Mouse (Mus musculus): ENCODE results near the gene Cox5a.

The Cox5a gene

DNA sequence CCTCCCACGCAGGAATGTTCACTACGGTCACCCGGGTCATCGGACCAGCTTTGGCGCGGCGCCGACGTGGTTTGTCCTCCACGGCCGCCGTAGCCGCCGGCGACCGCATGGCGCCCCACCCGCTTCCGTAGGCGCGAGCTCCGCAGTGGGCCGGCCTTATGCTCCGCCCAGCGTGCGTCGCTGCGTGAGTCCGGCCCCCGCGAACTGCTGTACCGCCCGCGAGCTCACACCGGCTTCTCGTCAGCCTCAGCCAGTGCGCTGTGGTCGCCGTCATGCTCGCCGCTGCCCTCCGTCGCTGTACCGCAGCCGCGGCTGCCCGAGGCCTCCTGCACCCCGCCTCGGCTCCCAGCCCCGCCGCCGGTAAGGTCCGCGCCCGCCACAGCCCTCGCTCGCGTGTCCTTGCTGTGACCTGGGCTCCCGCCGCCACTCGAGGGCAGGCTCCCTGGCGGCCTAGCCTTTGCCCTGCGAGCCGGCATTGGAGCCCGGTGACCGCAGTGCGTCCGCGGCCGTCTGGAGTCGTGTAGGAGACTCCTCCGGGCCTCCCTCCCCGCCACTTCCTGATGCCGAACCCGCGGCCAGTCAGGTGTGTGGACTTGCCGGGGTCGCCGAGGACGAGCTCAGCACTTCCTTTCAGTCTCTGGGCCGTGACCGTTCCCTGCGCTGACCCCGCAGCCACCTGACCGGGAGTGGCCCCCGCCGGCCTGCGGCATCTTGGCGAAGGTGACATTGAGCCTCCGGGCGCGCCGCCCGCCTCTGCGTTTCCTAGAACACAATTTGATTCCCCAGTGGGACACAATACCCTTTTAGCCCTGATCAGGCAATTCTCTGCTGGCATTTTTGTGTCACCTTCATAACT is at the start of gene Cox5a:
Gene Cox5a (plus strand): TSS at position 219 of the 856 bp plus-strand sequence.
- DNase-seq (ENCODE audit: low spot score in 2 of 2) = peak; percentile 90 to 94

DNA sequence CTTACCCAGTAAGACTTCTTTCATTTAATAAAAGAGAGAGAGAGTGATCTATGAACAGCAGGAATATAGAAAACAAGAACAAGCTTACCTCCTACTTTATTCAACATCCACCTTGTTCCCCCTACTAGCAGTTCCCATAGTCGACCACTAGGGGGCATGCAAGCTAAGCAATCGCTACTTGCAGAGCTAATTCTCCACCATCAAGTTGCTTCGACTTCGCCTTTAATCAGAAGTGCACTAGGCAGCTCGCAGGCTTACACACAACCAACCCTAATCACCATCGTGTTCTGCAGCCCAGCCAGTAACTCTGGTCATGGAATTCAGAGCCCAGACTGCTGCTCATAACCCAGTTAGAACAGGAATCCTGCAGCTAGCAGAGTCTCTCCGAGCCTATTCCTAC is 35.3 kb upstream of the Cox5a start:
- peak; percentile 70 to 87 for DNase-seq (ENCODE audit: low spot score in 2 of 2)

DNA sequence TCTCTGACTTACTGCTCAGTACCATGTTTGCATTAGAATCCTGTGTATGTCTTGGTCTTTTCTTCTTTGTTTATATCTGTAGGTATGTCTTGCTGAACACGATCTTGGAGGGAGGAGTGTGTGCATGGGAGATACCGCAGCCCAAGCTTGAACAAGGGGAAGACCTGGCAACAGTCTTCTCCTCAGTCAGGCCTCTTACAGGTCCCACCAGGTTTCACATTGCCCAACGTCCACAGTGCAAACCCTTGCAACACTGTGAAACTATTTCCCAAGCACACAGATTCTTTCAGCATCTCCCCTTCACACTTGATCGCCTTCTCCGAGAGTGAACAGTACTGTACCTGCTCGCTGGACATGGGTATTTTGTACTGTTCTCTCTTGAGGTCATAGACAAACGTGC is 33.3 kb upstream of the Cox5a start:
- no peak for DNase-seq (ENCODE audit: low spot score in 2 of 2)

DNA sequence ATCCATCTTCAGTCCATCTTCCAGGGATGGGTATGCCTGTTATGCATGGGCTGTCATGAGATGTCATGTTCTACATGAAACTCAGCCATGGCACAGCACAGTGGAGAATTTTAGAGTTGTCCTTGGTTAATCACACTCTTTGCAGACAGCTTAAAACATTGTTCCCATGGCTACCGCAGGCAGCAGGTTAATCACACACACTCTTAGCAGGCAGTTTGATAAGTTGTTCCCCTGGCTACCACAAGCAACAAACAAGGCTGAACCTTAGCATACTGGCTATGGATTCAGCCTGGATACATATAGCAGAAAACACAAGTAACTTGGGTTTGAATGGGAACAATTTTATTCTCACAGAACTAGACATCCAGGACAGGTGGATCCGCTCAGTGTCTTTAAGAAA is 27.5 kb upstream of the Cox5a start:
- DNase-seq (ENCODE audit: low spot score in 2 of 2) = no peak

DNA sequence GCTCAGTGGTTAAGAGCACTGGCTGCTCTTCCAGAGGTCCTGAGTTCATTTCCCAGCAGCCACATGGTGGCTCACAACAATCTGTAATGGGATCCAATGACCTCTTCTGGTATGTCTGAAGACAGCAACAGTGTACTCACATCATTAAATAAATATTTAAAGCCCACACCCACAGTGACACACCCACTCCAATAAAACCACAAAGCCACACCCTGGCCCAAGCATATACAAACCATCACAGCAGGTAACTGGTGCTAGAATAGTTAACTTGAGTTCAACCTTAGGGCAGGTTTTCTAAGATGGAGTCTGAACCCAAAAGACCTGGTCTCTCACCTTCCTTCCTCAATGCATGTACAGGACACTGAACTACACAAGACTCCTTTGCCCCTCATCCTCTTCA is 26.1 kb upstream of the Cox5a start:
- no peak for DNase-seq (ENCODE audit: low spot score in 2 of 2)

DNA sequence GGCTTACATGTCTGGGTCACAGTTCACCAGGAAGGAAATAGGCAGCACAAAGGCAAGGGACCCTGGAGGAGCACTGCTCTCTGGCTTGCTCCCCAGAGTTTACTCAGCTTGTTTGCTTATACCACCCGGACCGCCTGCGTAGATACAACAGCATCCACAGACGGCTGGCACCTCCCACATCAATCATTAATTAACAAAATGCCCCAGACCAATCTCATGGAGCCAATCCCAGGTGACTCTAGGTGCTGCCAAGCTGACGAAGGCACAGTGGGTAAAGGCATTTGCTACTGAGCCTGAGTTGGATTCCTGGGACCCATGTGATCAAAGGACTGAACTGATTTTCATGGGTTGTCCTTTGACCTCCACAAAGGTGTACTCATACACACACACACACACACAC is 23.8 kb upstream of the Cox5a start:
- no peak for DNase-seq (ENCODE audit: low spot score in 2 of 2)

DNA sequence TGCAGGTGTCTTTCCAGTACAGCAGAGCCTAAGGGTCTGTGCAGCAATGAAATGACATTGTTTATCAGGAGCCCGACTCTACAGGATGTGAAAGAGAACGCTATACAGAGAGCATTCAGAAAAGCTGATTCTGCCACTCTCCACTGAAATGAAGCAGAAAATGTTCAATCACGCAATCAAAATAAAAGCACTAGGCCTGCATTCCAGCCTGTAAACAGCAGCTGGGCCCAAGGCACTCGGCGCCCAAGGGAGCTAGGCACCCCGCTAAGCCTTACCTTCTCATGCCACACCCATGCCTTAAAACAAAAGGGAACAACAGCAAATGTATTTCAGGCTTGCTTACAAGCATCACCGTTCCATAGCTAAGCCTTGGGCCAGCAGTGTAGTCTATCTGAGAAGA is 22.5 kb upstream of the Cox5a start:
- DNase-seq (ENCODE audit: low spot score in 2 of 2) = no peak

DNA sequence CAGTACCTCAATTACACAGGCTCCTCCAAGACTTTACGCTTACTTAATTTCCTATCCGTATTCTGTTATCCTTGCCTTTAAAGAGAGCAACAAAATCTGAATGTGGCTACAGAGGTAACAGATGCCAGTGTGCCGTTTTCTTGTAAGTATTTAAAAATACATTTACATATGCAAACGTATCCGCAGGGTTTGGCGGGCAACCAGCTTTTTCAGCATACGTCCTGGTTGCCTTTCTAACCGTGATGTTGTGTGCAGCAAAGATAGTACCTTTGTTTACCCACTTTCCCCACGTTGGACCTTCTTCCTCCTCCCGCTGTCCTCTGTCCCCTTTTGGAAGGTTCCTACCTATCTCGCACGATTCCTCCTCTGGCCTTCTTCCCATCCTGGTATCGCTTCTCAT is 19.6 kb upstream of the Cox5a start:
- DNase-seq (ENCODE audit: low spot score in 2 of 2) = no peak

DNA sequence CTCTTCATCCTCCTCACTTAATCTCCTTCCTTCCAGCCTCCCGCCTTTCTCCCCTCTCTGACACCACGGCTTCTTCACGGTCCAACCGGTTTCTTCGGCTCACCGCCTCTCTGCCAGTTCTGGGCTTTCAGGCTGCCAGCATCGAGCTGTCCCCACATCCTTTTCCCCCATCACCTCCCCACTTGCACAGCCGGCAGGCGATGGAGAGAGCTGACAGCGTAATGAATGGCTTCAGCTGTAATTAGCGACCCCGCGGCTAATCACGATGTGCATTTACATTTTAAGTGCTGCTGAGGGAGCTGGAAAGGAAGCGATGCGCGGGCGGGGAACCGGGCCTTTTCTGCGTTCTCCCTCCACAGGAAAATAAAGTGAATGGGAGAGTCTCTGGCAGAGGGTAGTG is 19.2 kb upstream of the Cox5a start:
- DNase-seq (ENCODE audit: low spot score in 2 of 2) = no peak

DNA sequence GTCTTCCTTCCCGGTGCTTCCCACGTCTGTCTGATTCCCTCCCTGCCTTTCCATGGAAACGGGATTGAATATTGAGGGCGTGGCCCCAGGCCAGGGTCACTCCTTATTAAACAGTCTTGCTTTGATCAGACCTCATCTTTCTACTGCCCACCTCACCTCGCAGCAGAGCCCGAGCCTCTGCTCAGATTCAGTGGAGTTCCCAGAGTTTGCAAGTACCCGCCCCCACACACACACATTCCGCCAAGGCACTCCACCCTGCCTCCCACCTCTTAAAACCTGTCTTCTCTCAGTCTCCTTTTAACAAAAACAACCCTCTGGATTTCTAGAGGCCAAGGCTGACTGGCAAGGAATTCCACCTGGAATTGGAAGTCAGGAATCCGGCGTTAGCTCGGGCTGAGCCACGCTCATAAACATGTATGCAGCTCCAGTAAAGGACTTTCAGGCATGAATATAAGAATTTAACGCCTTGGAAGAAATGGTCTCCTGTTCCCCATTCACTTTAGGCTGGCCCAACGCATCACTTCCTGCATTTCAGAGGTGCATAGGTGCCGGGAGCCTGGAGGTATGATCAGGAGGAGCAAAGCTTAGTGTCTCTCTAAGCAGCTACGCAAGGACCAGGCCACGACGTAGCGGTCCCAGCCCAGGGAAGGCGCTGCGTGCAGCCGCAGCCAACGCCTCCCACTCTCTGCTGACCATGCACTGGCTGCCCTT is 18.0 kb upstream of the Cox5a start:
- no peak for DNase-seq (ENCODE audit: low spot score in 2 of 2)

DNA sequence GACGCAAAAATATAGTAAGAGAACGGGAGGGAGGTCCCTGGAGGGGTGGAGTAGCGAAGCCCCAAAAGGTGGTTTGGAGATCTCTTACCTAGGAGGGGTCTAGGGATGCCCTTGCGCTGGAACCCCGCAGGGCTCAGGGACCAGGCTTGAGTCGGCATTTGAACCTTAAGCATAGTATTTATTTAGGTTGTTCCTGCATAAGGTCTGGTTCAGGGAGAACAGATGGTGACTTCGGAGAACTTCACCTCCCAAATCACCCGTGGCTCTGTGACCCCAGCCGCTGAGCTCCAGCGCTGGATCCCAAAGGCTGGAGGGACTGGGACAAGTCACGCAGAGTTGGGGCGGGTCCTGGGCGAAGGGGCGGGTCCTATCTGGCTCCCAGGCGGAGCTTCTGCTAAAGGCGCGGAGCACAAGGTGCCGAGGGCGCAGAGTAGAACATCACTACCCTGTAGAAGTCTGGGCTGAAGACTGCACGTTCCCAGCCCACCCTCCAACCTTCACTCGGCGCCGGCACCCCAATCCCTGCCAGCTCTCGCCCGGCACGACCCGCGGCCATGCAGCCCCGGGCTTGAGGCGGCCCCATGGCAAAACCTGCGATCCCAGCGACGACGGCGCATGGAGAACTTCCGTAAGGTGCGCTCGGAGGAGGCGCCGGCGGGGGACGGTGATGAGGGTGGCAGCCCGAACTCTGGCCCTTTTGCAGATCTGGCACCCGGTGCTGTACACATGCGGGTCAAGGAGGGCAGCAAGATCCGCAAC is 17.3 kb upstream of the Cox5a start, which contains the start of gene Rpp25:
Gene Rpp25 (plus strand): TSS at position 405 of the 759 bp plus-strand sequence.
- peak in 1 of 2 experiments; percentile 36 for DNase-seq (ENCODE audit: low spot score in 2 of 2)

DNA sequence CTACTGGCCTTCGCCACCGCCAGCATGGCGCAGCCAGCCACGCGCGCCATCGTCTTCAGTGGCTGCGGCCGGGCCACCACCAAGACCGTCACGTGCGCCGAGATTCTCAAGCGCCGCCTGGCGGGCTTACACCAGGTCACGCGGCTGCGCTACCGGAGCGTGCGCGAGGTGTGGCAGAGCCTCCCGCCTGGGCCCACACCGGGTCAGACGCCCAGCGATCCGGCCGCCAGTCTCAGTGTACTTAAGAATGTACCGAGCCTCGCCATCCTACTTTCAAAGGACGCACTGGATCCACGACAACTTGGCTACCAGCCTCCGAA is 16.7 kb upstream of the Cox5a start:
- peak; percentile 39 to 70 for DNase-seq (ENCODE audit: low spot score in 2 of 2)

DNA sequence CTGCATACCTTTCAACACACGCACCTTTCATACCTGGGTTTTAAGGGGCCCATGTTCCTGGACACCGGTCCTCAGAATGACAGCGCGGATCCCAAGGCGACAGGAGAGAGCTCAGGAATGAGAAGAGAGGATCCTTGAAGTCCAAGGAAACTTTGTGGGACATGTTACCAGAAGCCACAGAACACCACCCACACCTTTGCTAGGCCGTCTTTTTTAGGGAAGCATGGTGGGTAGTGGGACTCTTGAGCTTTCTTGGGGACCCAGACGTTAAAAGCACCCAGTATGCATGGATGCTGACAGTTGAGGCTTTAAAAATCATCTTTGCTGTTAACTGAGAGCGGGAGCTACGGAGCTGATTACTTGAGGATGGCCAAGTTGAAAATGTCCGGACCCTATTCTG is 16.2 kb upstream of the Cox5a start:
- no peak for DNase-seq (ENCODE audit: low spot score in 2 of 2)

DNA sequence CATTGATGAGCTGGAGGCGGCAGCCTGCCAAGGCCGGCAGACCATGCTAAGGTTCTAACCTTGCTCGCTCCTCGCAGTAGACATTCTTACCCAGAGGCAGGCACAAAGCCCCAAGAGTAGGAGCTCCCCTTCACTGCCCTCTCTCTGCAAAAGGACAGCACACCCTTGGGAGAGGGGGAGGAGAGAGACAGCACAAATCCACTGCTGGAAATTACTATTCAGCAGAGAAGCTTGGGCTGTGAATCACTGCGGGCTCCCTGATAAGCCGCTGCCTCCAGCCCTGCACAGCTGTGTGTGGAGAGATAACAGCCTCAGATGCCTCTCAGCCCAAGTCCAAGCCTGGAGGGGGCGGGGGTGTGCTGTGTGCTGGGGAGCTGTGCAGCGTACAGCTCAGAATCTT is 15.4 kb upstream of the Cox5a start:
- peak in 1 of 2 experiments; percentile 74 for DNase-seq (ENCODE audit: low spot score in 2 of 2)

DNA sequence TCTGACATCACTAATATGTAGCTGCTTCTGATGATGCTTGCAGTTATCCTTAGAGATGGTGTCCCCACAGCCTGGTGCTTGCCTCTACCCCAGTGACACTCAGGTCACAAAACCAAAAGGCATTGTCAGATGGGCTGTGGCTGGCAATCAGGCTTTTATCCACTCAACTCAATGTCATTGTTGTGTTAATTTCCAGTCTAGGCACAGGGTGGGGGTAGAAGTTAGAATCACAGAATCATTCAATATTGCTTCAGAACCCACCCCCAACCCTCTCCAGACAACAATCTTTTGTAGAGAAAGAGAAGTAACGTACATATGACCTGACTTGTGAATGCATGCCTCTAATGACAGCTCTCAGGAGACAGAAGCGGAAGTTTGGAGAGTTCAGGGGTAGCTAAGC is 10.5 kb upstream of the Cox5a start:
- DNase-seq (ENCODE audit: low spot score in 2 of 2) = no peak

DNA sequence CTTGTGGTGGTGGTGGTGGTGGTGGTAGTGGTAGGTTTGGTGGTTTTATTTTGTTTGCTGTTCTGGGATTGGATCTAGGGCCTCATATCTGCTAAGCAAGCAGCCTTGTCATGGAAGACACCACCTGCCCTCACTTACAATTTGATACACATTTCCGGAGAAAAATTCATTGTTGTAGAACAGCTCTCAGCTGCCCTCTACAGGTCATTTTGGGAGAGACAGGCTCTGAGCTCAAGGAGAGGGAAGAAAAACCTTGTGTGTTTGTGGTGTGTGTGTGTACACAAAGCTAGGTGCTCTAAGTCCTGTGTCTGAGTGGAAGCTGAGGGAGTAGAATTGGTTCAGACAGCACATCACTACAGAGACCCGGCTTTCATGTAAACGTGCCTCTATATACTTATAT is 4.0 kb upstream of the Cox5a start:
- peak in 1 of 2 experiments; percentile 78 for DNase-seq (ENCODE audit: low spot score in 2 of 2)

DNA sequence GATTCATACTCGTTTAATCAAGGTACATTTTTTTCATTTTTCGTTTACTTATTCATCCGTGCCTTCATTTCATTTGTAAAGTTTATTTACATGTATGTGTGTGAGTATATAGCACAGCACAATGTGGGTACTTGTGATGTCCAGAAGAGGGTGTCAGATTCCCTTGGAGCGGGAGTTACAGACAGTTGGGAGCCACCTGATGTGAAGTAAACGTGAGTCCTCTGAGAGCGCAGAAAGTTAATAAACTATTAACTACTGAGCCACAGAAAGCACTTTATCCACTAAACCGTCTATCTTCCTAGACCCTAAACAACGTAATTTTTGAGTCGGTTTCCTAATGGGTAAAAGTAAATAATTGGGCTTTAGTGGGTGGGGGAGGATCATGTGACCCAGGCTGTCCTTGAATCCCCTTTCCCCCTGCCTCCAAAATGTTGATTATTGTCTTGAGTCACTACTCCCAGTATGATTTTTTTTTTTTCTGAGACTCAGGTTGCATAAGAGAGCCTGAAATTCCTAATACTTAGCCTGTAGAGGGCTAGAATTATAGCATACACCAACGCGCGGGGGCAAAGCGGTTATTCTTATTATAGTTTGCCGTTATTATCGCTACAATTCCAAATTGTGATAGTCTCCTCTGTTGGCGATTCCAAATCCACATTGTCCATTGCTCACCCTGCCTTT is 559 bp upstream of the Cox5a start:
- DNase-seq (ENCODE audit: low spot score in 2 of 2) = no peak

DNA sequence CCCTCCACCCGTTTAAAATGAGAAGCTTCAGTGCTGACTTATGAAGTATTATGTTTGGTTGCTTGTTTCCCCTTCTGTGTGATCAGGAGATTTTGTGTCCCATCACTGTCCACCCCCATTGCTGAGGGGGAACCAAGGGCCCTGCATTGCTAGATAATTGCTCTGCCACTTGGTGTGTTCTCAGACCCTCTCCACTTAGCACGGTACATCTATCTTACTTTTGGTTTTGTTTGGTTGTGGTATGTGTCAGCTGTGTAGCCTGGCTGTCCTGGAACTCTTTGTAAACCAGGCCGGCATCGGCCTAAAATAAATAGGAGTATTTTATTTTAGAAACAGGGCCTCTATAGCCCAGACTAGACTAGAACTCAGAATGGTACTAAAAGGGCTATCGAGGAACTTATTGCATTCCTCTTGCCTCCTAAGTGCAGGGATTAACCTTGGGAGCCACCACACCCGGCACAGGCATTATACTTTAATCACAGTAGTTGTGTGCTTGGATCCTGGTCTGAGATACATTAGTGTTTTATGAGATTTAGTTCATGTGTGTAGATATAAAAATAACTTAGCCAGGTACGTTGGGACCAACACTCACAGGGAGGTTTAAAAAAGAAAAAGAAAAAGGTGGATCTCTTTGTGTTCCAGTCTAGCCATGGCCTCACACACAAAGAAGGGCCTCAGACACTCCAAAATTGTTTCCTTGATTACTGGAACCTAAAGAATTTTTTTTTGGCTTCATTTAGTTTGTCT is 1.2 kb downstream of the Cox5a start:
- no peak for DNase-seq (ENCODE audit: low spot score in 2 of 2)

DNA sequence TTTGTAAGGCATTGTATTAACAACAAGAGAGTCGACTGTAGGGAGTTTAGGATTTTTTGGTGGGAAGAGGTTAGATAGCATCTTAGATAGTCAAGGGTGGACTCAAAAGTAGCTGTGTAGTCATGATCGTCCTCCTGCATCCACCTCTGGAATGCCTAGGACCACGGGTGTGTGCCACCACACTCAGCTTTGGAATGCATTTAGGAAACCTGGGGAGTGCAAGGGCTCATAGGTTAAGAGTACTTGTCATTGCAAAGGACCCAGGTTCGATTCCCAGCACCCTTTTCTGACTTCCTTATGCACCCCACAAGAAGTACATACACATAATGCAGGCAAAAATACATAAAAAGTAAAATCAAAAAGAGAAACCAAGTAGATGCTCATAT is 1.8 kb downstream of the Cox5a start:
- no peak for DNase-seq (ENCODE audit: low spot score in 2 of 2)

DNA sequence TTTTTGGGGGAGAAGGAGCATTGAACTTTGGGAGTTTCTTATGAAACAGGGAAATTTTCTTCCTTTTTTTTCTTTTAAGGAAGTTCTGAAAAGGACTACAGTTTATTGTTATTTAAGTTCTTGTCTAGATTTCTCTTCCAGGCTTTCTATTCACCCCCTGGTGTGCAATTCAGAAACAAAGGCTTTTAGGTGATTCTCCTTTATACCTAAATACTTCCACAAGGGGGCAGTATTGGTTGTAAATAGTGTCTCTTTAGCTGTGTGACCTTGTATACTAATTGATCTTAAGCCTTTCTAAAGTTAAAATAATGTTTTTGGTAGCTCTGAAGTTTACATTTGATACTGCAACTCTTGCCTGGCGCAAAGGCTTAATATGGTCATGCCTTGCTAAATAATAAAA is 2.7 kb downstream of the Cox5a start:
- DNase-seq (ENCODE audit: low spot score in 2 of 2) = no peak

DNA sequence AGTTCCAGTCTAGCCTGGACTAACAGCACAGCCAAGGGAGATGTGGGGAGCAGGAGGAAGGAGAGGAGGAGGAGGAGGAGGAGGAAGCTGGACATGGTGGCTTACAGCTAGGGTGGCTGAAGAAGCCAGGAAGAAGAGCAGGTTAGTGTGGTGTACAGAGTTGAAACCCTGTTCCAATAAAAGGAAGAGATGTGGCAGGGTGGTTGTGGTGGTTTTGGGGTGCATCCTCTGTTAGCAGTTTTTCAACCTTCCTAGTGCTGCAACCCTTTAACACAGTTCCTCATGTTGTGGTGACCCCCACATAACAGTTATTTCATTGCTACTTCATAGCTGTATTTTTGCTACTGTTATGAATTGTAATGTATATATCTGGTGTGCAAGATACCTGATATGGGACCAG is 3.4 kb downstream of the Cox5a start:
- no peak for DNase-seq (ENCODE audit: low spot score in 2 of 2)
